Mouse (Mus musculus) ovary, postnatal 10 days (tissue): ENCODE data around the gene Zfp410.
A peak's percentile ranks its signal among the peaks of the same experiment; 100 is the strongest.
"Not testable (repeated sequence)": the region's sequence is repeated elsewhere in the genome, so short reads cannot be mapped to it uniquely, and the experiment has no call there.

Source experiments
- DNase-seq: peaks from one replicate; pipeline ENCODE4 v3.0.0; 2022; ENCODE audit warnings: low spot score

The Zfp410 gene

DNA sequence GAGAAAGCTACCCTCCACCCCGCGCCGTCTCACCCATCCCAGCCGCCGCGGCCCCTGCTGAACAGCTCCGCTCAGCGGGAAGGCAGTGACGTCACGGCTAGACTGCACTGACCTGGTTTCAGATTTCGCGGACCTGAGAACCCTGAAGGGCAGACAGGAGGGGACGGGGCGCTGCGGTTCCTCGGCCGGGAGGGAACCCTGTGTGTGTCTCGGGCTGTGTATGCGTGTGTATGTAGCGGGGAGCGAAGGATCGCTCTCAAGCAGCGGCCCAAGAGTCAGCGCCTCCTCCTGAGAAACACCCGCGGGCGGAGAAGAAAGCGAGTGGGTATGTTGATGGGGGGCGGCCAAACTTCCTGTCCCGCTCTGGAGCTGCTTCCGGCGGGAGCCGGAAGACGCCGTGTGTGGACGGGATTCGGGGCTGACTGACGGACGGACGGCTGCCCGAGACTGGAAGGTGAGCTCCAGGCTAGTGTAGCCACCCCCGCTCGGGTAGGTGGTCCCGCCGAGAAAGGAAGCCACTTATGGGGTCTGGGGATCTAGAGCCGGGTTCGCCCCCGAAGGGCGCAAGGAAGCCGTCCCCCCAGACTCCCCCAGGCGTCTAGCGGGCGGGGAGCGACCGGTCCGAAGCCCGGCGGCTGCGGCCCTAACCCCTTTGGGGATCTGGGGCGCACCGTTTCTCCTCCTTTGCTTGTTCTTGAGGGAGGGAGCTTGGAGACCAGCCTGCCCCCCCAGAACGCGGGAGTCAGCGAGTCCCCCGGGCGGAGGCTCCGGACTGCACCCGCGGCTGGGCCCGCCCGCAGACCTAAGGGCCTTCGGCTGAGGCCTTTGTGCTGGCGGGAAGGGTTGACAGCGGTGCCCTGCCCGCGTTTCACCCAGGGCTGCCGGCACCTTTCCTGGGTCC is at the start of gene Zfp410:
Gene Zfp410 (plus strand): TSS at position 132 of the 901 bp plus-strand sequence.
- peak; percentile 68 for DNase-seq

GRCm38 (mm10) chr12:84267264-84267663 is 49.4 kb upstream of the Zfp410 start:
- no peak for DNase-seq

DNA sequence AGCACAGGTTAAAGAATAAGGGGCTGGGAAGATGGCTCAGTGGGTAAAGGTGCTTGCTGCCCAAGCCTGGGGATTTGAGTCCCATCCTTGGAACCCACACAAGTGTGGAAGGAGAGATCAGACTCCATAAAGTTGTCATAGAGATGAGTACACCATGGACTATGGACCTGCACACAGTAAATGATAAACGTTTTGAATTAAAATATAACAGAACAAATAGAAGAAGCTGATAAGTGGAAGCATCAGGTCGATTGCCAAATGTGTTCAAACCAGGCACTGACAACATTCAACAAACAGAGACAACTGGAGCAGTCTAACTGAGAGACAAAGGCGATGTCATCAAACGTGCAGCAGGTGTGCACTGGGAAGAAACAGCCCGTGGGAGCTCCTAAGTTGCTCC is 43.3 kb upstream of the Zfp410 start:
- no peak for DNase-seq

DNA sequence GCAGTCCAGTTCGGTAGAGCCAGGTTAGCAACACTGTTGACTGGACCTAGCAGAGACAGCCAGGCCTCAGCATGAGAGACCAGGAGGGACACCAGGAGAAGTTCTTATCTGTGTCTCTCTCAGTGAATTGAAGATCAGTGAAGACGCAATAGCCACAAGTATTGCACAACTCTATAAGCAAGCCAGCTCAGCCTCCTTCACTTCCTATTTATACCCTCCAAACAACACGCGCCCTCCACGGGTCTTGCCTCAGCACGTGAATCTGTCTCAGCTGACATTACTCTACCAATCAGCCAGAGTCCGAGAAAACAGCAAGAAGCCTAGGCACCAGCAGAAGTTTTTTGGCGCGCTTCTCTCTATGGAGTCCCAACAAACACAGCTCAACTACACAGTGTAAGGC is 41.4 kb upstream of the Zfp410 start:
- no peak for DNase-seq

- no peak for DNase-seq
Observed at GRCm38 (mm10) chr12:84276288-84276687, 40.4 kb upstream of the Zfp410 start.

DNA sequence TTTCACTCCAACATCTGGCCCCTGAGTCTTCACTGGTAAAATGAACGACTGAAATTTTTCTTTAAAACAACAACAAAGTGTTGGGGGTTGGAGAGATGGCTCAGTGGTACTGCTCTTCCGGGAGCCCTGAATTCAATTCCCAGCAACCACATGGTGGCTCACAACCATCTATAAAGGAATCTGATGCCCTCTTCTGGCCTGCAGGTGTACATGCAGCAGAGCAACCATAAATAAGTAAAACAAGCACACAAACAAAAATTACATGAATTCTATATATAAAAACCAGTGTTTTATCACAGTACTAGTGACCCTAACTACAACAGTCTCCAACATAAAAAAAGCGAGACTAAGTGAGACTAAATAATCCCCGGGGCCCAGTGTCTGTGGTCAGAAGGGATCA is 39.9 kb upstream of the Zfp410 start:
- DNase-seq: no peak

DNA sequence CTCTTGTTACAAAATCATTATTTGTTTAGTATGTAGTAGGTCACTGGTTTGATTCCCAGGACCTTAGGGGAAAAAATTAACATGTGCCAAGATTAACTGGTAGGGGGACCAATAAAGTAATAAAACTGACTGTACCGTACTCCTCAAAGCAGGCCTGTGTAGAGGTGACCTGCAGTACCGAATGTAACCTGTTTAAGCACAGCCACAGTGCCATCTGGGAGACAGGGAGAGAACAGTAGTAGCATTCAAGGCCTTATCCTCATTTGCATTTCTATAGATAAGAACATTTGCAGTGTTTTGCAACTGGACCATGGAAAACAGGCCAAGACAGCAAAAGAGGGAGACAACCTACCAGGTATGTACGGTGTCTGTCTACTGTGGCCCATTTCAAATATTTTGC is 38.8 kb upstream of the Zfp410 start:
- no peak for DNase-seq

DNA sequence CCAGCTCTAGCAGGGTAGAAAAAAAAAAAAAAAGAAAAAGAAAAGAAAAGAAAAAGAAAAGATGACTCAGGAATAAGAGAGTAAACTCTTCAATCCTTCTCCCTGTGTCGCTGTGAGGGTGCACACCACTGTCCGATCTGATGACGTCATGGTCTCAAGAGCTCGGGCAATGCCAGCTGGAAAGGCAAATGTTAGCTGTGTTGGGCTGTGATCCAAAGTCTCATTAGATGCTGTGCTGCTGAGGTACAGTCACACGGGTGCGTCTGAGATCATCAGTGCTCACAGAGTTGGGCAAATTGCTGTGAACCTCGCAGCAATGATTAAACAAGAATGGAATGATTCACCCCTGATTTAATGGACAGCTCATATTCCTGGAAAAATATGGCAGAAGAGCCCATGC is 37.8 kb upstream of the Zfp410 start:
- DNase-seq: no peak

- DNase-seq: no peak
Observed at GRCm38 (mm10) chr12:84284391-84284790, 32.3 kb upstream of the Zfp410 start.

GRCm38 (mm10) chr12:84284885-84285592 is 31.6 kb upstream of the Zfp410 start, which contains the start of gene Ptgr2:
Gene Ptgr2, plus strand, starts transcription at chr12:84285232.
- peak; percentile 64 for DNase-seq

GRCm38 (mm10) chr12:84285593-84285968 is 31.1 kb upstream of the Zfp410 start:
- no peak for DNase-seq

DNA sequence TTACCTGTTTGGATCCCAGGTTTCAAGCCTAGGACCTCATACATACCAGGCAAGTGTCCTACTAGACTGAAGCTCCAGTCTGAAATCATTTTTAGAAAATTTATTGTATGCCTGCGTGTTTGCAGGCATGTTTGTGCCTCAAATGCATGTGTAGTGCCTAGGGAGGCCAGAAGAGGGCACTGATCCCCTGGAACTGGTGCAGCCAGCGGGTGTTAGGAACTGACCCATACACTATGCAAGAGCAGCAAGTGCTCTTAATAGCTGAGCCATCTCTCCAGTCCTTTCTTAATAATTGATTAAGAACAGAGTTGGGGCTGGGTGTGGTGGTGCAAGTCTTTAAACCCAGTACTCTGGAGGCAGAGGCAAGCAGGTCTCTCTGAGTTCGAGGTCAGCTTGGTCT is 28.2 kb upstream of the Zfp410 start:
- no peak for DNase-seq

GRCm38 (mm10) chr12:84297851-84298250 is 18.8 kb upstream of the Zfp410 start:
- DNase-seq: no peak

DNA sequence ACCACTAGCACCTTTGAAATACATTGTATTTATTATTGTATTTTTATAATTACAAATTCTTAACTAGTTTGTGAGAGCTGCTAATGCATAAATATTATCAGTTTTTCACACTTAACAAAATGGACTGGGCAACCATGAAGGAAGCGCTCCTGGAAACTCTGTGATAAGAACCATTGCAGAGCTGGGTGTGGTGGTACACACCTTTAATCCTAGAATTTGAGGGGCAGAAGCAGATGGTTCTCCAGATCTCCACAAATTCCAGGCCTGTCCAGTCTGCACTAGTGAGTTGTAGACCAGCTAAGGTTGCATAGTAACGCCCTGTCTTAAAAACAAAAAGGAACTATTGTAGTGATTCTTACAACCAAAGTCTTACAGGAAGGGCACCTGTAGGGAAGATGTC is 17.4 kb upstream of the Zfp410 start:
- DNase-seq: no peak

- DNase-seq: no peak
Observed at GRCm38 (mm10) chr12:84304101-84304500, 12.6 kb upstream of the Zfp410 start.

GRCm38 (mm10) chr12:84304554-84304953 is 12.1 kb upstream of the Zfp410 start:
- no peak for DNase-seq

DNA sequence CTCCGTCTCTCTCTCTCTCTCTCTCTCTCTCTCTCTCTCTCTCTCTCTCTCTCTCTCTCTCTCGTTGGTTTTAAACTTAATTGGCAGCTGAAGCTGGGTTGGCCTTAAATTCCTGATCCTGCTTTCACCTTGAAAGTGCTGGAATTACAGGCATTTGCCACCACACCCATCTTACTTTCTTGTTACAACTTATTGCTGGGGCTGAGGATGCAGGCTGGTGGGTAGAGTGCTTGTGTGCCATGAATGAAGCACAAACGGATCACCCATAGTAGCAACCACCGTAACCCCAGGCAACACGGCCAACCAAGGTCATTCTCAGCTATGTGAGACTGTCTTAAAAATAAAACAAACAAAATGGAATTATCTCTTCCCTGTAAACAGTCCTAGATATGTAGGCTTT is 5.3 kb upstream of the Zfp410 start:
- no peak for DNase-seq

DNA sequence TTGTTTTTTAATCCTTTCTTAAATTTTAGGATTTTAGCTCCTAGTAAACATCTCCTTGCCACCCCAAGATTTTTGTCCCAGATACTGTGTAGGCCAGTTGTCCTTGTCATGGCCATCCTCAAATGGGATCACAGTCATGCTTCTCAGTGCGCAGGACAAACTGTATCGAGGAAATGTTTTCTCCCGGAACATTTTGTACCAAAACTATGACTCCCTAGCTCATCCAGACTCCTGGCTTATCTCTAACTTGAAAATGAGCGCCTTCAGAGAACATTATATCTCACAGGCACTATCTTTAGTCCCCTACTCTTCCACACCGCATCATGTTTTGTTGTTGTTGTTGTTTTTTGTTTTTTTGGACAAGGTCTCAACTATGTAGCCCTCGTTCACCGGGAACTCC is 646 bp upstream of the Zfp410 start:
- DNase-seq: no peak

DNA sequence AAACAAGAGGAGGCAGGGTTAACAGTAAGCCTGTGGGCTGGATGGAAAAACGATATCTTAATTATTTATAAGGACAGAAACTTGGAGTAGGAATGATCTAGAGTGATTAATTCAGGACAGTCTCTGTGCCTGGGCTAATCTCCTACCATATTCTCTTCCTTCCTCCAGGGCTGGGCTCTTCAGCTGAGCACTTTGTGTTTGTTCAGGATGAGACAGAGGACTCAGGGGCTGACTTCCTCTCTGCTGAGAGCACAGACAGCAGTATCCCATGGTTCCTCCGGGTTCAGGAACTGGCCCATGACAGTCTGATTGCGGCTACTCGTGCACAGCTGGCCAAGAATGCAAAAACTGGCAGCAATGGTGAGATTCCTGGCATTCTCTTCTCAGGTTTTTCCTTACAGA is 10.5 kb downstream of the Zfp410 start:
- DNase-seq: no peak

GRCm38 (mm10) chr12:84336963-84337625 is 20.4 kb downstream of the Zfp410 start:
- no peak for DNase-seq

DNA sequence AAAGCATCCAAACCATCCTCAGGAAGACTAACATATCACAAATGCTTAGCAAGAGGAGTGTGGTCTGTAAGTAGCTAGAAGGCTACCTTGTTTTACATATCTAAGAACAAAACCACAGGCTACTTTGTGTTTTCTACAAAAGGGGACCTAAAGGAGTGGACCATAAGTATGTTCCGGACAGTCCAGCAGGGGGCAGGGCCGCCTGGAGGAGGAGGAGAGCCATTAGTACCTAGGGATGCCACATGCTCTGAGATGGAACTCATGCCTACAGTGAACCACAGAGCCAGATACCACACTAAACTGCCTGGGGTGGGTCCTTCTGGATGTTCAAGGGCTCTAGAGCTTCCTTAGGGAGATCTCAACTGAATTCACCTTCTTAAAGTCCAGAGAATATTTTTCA is 30.5 kb downstream of the Zfp410 start:
- no peak for DNase-seq

DNA sequence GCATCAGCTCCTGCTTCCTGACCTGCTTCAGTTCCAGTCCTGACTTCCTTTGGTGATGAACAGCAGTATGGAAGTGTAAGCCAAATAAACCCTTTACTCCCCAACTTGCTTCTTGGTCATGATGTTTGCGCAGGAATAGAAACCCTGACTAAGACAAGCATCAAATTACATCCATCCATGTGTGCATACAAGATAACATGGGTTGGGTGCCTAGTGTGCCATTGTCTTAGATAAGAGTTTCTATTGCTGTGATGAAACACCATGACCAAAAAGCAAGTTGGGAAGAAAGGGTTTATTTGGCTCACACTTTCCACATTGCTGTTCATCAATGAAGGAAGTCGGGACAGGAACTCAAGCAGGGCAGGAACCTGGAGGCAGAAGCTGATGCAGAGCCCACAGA is 42.0 kb downstream of the Zfp410 start:
- not testable (repeated sequence) for DNase-seq
